Mouse (Mus musculus): ENCODE results near the gene Mars.

DNA sequence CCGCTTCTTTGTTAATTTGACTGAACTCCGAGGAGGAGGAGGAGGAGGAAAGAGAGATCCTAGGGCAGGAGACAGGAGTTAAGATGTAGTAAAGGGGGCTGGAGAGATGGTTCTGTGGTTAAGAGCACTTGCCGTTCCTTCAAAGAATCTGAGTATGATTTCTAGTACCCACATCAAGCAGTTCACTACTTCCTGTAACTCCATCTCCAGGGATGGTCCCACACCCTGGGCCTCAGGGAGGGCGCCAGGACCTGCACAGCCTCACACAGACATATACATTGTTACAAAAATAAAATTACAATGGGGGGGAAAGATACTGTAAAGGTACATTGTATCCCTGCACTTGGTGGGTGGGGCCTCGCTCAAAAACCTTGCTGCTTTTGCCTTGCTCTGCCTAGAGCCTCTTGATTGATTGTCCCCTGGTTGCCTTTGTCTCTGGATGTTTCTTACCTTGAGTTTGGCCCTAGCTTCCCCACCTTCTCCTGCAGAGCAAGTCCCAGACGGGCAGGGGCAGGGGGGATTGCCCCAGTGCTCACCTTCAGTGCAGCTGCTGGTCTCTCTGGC lies 26.0 kb upstream of the Mars start:
- TF ChIP-seq CTCF (IDR thresholded peaks at IDR 0.05; ENCODE audit: insufficient read depth, low read depth, low read length), result no peak
- TF ChIP-seq POLR2A (IDR thresholded peaks at IDR 0.05; ENCODE audit: insufficient read depth, low read depth, low read length), result no peak

All from olfactory bulb, adult 2 months (tissue).